Mouse (Mus musculus): ENCODE results near the gene Adgre4.

GRCm38 (mm10) chr17:55813642-55814041 lies 63.9 kb downstream of the Adgre4 start:
- TF ChIP-seq EP300 (IDR thresholded peaks at IDR 0.05): no peak
- peak; percentile 46 for TF ChIP-seq CTCF (IDR thresholded peaks at IDR 0.05)
